In genomic region chr2:116838538-116839197, GRCm38 (mm10) we compare ENCODE assay signal across 8 mouse cellular contexts. TPM values are rescaled to one million over a fixed set of nuclear protein-coding genes. Genes with fewer than 3 reads are reported as not detected.
DNase-seq lines count a peak whose midpoint lies in the region; ATAC-seq lines count a peak whose summit lies in the region.

No protein-coding gene starts in this region.

- ATAC-seq in heart, embryonic 15.5 days (replicated peaks; ENCODE audit: insufficient number of reproducible peaks, insufficient read depth, low FRiP score, low read depth): no peak

- H3K4me1 ChIP-seq in heart, embryonic 15.5 days (replicated peaks): no peaks in the 10 kb centered on the region

- peak overlapping the region; percentile 1; the same call in 1 of the 2 replicates for H3K4me2 ChIP-seq in heart, embryonic 15.5 days

- no peaks in the 10 kb centered on the region for H3K27me3 ChIP-seq in heart, embryonic 15.5 days

- WGBS in heart, embryonic 15.5 days: 39% methylated on average over 8 of the region's 8 CpGs

- DNase-seq in testis, postnatal 14 days (ENCODE audit: low spot score): peak; percentile 7
- DNase-seq in testis, postnatal 10 days (ENCODE audit: low spot score): no peak
- peak; percentile 13 to 22 for DNase-seq in cerebellum, postnatal 36 days
- DNase-seq in kidney, postnatal 10 days: peak; percentile 66
- DNase-seq in mesoderm, embryonic 11.5 days (ENCODE audit: low read depth, low spot score): peak; percentile 69
- DNase-seq in spleen, postnatal 36 days (ENCODE audit: low spot score in 2 of 2): no peak
- no peak for DNase-seq in thymus, postnatal 4 days

- H3K27ac ChIP-seq in heart, embryonic 15.5 days: no peak overlapping the region

- no peaks in the 10 kb centered on the region for H3K36me3 ChIP-seq in heart, embryonic 15.5 days

- H3K9ac ChIP-seq in heart, embryonic 15.5 days: no peak overlapping the region

- no peaks in the 10 kb centered on the region for H3K9me3 ChIP-seq in heart, embryonic 15.5 days (replicated peaks)

- no peak overlapping the region for H3K4me3 ChIP-seq in heart, embryonic 15.5 days

RNA-seq across cellular contexts. Expression of gene Tmco5, which starts 39.8 kb away (rescaled TPM):
- polyA plus RNA-seq in heart, embryonic 15.5 days (2015; fragmentation: Nextera tagmentation; extraction: Ambion mirVana): not detected in 2 replicates

Comparison
In these comparisons a context has a peak if more than half of its experiments do, and no peak if none do; other contexts are left out.
1. DNase-seq: peak in testis, postnatal 14 days (single experiment), cerebellum, postnatal 36 days (2 of 2), kidney, postnatal 10 days (single experiment) and mesoderm, embryonic 11.5 days (single experiment); none in testis, postnatal 10 days (single experiment), spleen, postnatal 36 days (0 of 2) and thymus, postnatal 4 days (single experiment).